Mouse (Mus musculus) cortical plate, adult 2 months (tissue): ENCODE data around the gene Plcd4. TPM values are rescaled to one million over a fixed set of nuclear protein-coding genes. Genes with fewer than 3 reads are reported as not detected.
"Not testable (repeated sequence)": the region's sequence is repeated elsewhere in the genome, so short reads cannot be mapped to it uniquely, and the experiment has no call there.

Source experiments
- H3K27ac ChIP-seq: fragments of 200-500 bp; 2 replicates; pipeline ENCODE4 v1.5.1; 2012; ENCODE audit warnings: low read length, control low read depth, inconsistent platforms; ENCODE audit not compliant: insufficient read depth
- H3K4me1 ChIP-seq: fragments of 200-500 bp; 2 replicates; pipeline ENCODE4 v1.6.1; 2011; ENCODE audit warnings: low read length; ENCODE audit not compliant: control insufficient read depth, insufficient read depth
- H3K4me3 ChIP-seq: fragments of 200-500 bp; 2 replicates; pipeline ENCODE4 v1.5.1; 2011; ENCODE audit warnings: mild to moderate bottlenecking, low read length, control low read depth; ENCODE audit not compliant: insufficient read depth
- CTCF ChIP-seq: fragments of 200-500 bp; IDR thresholded peaks from 2 replicates; pipeline ENCODE4 v1.5.1; 2011; ENCODE audit warnings: mild to moderate bottlenecking, control low read depth, low read length; ENCODE audit not compliant: insufficient read depth; ENCODE audit errors: extremely low read depth
- POLR2A ChIP-seq: fragments of 200-500 bp; IDR thresholded peaks from 2 replicates; pipeline ENCODE4 v1.6.1; 2011; ENCODE audit warnings: mild to moderate bottlenecking, low read length, control low read depth; ENCODE audit not compliant: insufficient read depth; ENCODE audit errors: extremely low read depth
- polyA plus RNA-seq: library from polyadenylated mRNA; depleted of rRNA; stranded (reverse); fragments of >200 nt; gene quantifications from 2 replicates; pipeline ENCODE4 v1.2.3, GENCODE M21; 2012; rRNA removed

Gene Plcd4
- 18.5 and 20.4 TPM in 2 replicates for polyA plus RNA-seq

GRCm38 (mm10) chr1:74542451-74542961 lies at the start of gene Plcd4:
Gene Plcd4, plus strand, starts transcription at chr1:74542888.
- peaks cover 4% of the 10 kb centered on the region for H3K4me1 ChIP-seq
- peak within 1 kb of the TSS; percentile 35 for H3K4me3 ChIP-seq
- TF ChIP-seq CTCF: no peak
- TF ChIP-seq POLR2A: 0 out of 2 replicates have a peak, but pooled peaks have one; percentile 38
- peak within 1 kb of the TSS; percentile 48; the same call in 1 of the 2 replicates for H3K27ac ChIP-seq

GRCm38 (mm10) chr1:74501106-74501505 lies 41.6 kb upstream of the Plcd4 start:
- no peak for TF ChIP-seq POLR2A
- no peak for TF ChIP-seq CTCF
- H3K4me3 ChIP-seq: no peak overlapping the region
- no peak overlapping the region for H3K27ac ChIP-seq
- peaks cover 1% of the 10 kb centered on the region; the same call in 1 of the 2 replicates for H3K4me1 ChIP-seq

DNA sequence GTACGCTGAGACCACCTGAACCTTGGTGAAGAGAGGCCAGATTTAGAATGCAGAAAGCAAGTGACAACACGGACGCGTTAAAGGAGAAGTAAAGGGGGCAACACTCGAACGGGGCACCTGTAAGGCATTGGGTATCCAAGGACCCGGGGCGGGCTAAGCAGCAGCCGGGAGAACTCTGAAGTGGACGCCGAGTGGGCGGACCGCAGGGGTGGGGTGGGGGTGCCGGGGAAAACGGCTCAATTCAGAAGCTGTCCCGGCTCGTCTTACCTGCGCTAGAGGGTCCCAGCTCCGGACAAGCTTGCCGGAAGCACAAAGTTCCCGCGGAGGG lies 37.3 kb upstream of the Plcd4 start:
- H3K4me1 ChIP-seq: peaks cover 3% of the 10 kb centered on the region; the same call in 1 of the 2 replicates
- H3K27ac ChIP-seq: no peak overlapping the region
- TF ChIP-seq CTCF: no peak
- TF ChIP-seq POLR2A: no peak
- H3K4me3 ChIP-seq: peak overlapping the region; percentile 50

DNA sequence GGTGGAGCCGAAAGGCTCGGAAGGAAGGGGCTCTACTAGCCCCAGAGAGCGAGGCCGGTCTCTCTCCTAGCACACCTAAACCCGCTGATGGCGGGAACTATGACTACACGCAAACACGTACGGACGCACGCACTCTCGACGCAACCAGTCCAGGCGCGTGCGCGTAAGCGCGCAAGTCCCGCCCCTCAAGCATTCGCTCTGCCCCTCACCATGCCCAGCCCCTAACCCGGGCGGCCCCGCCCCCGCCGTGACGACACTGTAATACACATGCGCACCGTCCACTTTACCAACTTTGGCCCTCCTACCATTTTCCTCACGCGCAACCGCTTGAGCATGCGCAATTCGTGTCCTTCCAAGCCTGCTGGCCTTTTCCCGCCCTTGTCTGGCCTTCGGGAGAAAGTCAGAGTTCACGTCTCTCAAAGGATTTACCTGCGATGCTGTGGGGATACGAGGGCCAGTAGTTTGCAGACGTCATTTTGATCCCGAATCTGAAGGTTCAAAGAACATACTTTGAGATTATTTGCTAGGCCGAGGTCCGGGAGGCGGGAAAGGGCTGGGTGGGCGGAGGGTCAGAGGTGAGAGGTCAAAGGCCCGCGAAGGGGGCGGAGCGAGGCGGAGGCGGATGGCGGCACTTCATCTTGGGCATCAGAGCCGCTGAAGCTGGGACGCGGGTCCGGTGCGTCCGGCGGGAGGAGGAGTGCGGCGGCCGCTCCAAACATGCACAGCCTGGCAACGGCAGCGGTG lies 36.8 kb upstream of the Plcd4 start, which contains the start of gene Cnot9:
TSS of gene Cnot9 (plus strand) at position 338 of the 744 bp plus-strand sequence.
- peak within 1 kb of the TSS; percentile 50 for H3K4me3 ChIP-seq
- TF ChIP-seq CTCF (no peak), POLR2A (peak; percentile 92)
- H3K27ac ChIP-seq: peak within 1 kb of the TSS; percentile 11; the same call in 1 of the 2 replicates
- H3K4me1 ChIP-seq: peaks cover 3% of the 10 kb centered on the region; the same call in 1 of the 2 replicates

- Histone ChIP-seq H3K4me1 (peaks cover 3% of the 10 kb centered on the region; the same call in 1 of the 2 replicates), H3K27ac (no peak overlapping the region), H3K4me3 (peak overlapping the region; percentile 50)
- TF ChIP-seq CTCF (no peak), POLR2A (no peak)
These were observed 36.2 kb upstream of the Plcd4 start for GRCm38 (mm10) chr1:74506471-74506881.

DNA sequence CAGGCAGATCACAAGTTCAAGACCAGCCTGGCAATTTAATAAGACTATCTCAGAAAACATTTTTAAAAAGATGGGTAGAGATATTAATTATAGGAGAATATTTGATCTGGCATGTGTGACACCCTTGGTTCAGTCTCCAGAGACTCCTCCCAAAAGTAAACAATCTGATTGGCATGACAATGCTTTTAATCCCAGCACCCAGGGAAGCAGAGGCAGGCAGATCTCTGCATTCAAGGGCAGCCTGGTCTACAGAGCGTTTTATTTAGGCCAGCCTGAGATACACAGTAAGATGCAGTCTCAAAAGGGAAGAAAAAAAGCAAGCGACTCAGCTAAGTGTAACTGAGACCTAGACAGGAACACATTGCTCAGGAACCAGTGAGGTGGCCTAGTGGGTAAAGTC lies 34.9 kb upstream of the Plcd4 start:
- no peak for TF ChIP-seq CTCF
- TF ChIP-seq POLR2A: no peak
- H3K27ac ChIP-seq: no peak overlapping the region
- no peak overlapping the region; the same call in 1 of the 2 replicates for H3K4me3 ChIP-seq
- peaks cover 3% of the 10 kb centered on the region; the same call in 1 of the 2 replicates for H3K4me1 ChIP-seq

DNA sequence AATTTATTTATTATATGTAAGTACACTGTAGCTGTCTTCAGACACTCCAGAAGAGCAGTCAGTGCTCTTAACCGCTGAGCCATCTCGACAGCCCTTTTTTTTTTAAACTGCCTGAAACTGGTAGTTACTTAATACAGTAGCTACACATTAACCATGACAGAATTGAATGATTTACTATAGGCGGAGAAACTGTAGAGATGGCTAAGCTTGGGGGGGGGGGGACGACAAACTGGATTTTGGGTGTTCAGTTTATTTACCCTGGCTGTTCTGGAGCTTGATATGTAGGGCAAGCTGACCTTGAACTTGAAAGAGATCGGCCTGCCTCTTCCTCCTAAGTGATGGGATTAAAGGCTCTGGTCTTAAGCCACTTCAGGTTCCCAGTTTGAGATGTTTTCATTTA lies 31.4 kb upstream of the Plcd4 start:
- TF ChIP-seq CTCF: no peak
- TF ChIP-seq POLR2A: no peak

GRCm38 (mm10) chr1:74512999-74513398 lies 29.7 kb upstream of the Plcd4 start:
- H3K4me3 ChIP-seq, H3K4me1 ChIP-seq, H3K27ac ChIP-seq: not testable (repeated sequence)

More for the DNA sequence above, 31.4 kb upstream of the Plcd4 start:
- Histone ChIP-seq H3K27ac (no peak overlapping the region), H3K4me1 (peaks cover 2% of the 10 kb centered on the region; the same call in 1 of the 2 replicates), H3K4me3 (no peak overlapping the region)

- no peak overlapping the region for H3K27ac ChIP-seq
- TF ChIP-seq POLR2A (no peak), CTCF (no peak)
- no peaks in the 10 kb centered on the region for H3K4me1 ChIP-seq
- H3K4me3 ChIP-seq: no peak overlapping the region
These were observed 22.8 kb upstream of the Plcd4 start for GRCm38 (mm10) chr1:74519875-74520274.

DNA sequence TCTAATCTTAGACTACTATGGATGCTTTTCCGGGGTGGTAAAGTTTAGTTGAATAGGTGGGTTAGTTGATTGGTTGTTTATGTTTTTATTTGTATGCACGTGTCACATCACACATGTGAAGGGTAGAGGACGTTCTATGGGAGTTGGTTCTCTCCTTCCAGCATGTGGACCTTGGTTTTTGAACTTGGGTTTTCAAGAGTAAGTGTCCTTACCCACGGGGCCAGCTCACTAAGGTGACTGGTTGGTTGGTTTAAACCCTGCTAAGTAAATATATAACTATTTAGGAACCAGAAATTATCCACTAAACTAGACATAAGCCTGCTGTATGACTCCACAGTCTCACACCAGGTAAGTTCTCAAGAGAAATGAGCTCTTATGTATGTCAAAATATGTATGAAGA lies 17.9 kb upstream of the Plcd4 start:
- Histone ChIP-seq H3K27ac (no peak overlapping the region), H3K4me1 (no peaks in the 10 kb centered on the region), H3K4me3 (no peak overlapping the region)
- no peak for TF ChIP-seq POLR2A
- no peak for TF ChIP-seq CTCF
